In the genomic region with DNA sequence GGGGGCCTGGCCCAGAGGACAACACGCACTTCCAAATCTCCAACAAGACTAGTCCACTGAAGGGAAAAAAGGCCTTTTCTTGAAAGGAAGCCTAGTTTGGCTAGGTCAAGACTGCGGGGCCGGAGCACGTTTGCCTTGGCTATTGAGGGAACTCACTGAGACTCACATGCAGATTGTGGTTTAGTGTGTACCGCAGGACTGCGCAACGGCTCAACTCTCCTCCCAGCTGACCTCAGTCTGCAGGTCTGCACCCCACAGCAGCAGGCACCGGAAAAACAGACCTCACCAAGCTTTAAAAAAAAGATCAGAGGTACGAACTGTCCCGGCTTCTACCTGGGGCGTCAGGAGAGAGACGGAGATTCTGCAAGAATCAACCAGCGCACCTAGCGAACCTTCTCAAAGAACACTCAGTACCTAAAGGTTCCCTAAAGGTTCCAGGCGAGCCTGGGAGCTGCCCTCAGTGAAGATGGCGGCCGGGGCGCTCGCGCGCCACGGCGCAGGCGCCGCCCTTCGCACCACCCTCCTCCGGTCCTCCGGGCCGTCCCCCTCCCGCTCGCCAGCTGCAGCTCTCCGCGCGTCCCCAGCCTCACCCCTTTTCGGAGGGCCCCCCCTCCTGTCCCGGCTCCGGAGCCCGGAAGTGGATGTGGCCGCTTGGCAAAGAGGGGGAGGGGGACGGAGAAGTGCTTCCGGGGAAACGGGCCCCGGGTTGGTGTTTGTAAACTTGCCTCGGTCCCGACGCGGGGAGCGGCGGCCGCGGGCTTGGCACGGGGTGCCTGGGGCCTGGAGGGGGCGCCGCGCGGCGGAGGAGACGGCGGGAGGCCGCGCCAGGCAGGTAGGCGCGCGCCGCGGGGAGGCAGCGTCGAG, we compare ENCODE assay signal across 8 mouse cellular contexts. TPM values are rescaled to one million over a fixed set of nuclear protein-coding genes. Genes with fewer than 3 reads are reported as not detected.
A peak's percentile ranks its signal among the peaks of the same experiment; 100 is the strongest.
DNase-seq lines count a peak whose midpoint lies in the region; ATAC-seq and TF ChIP-seq lines count a peak whose summit lies in the region.

A gene (plus strand): TSS at position 279 of the 864 bp plus-strand sequence.

- H3K27ac ChIP-seq in bone marrow, adult 2 months (ENCODE audit: control insufficient read depth, insufficient read depth, low read depth, low read length, poor library complexity), result peak within 1 kb of the TSS; percentile 99
- peak within 1 kb of the TSS; percentile 100 for H3K27ac ChIP-seq in embryonic facial prominence, embryonic 15.5 days (replicated peaks)
- H3K27ac ChIP-seq in kidney, embryonic 14.5 days (ENCODE audit: low read depth, low read length), result peak within 1 kb of the TSS; percentile 97
- H3K27ac ChIP-seq in limb, embryonic 15.5 days, result peak within 1 kb of the TSS; percentile 100

- H3K4me3 ChIP-seq in bone marrow, adult 2 months (replicated peaks; ENCODE audit: control insufficient read depth, low read depth, low read length), result peak within 1 kb of the TSS; percentile 75
- peak within 1 kb of the TSS; percentile 86 for H3K4me3 ChIP-seq in embryonic facial prominence, embryonic 15.5 days (replicated peaks)
- peak within 1 kb of the TSS; percentile 82 for H3K4me3 ChIP-seq in kidney, embryonic 14.5 days (ENCODE audit: low read length)
- peak within 1 kb of the TSS; percentile 84 for H3K4me3 ChIP-seq in limb, embryonic 15.5 days

- H3K9me3 ChIP-seq in embryonic facial prominence, embryonic 15.5 days (replicated peaks), result no peaks in the 10 kb centered on the region
- H3K9me3 ChIP-seq in kidney, embryonic 14.5 days (ENCODE audit: control insufficient read depth, low read length), result no peaks in the 10 kb centered on the region
- H3K9me3 ChIP-seq in limb, embryonic 15.5 days, result no peaks in the 10 kb centered on the region

- peak; percentile 62 for TF ChIP-seq POLR2A in bone marrow, adult 2 months (IDR thresholded peaks at IDR 0.05; ENCODE audit: borderline replicate concordance, control insufficient read depth, low read depth, low read length)

- peak within 1 kb of the TSS; percentile 95 for H3K9ac ChIP-seq in embryonic facial prominence, embryonic 15.5 days
- H3K9ac ChIP-seq in kidney, embryonic 14.5 days (ENCODE audit: low read depth, low read length), result peak within 1 kb of the TSS; percentile 93
- H3K9ac ChIP-seq in limb, embryonic 15.5 days, result peak within 1 kb of the TSS; percentile 93

- peaks cover 30% of the 10 kb centered on the region for H3K36me3 ChIP-seq in embryonic facial prominence, embryonic 15.5 days
- H3K36me3 ChIP-seq in kidney, embryonic 14.5 days (ENCODE audit: control insufficient read depth, insufficient read depth, low read length), result peaks cover 29% of the 10 kb centered on the region
- peaks cover 41% of the 10 kb centered on the region for H3K36me3 ChIP-seq in limb, embryonic 15.5 days

- 1% methylated on average over 66 of the region's 68 CpGs for WGBS in bone marrow, adult 2 months
- under 1% methylated on average over 57 of the region's 68 CpGs for WGBS in embryonic facial prominence, embryonic 15.5 days
- under 1% methylated on average over 51 of the region's 68 CpGs for WGBS in kidney, embryonic 14.5 days
- 1% methylated on average over 62 of the region's 68 CpGs for WGBS in limb, embryonic 15.5 days

- peak within 1 kb of the TSS; percentile 64 for H3K4me2 ChIP-seq in embryonic facial prominence, embryonic 15.5 days (replicated peaks)
- peak within 1 kb of the TSS; percentile 75 for H3K4me2 ChIP-seq in kidney, embryonic 14.5 days (replicated peaks; ENCODE audit: low read depth, low read length)
- H3K4me2 ChIP-seq in limb, embryonic 15.5 days, result peak within 1 kb of the TSS; percentile 65

- H3K27me3 ChIP-seq in embryonic facial prominence, embryonic 15.5 days, result no peaks in the 10 kb centered on the region
- no peaks in the 10 kb centered on the region for H3K27me3 ChIP-seq in kidney, embryonic 14.5 days (ENCODE audit: control insufficient read depth, insufficient read depth, low read length)
- H3K27me3 ChIP-seq in limb, embryonic 15.5 days, result no peaks in the 10 kb centered on the region

- ATAC-seq in embryonic facial prominence, embryonic 15.5 days (ENCODE audit: insufficient number of reproducible peaks, low FRiP score, low TSS enrichment, low read depth), result peak; percentile 98
- peak; percentile 96 for ATAC-seq in kidney, embryonic 14.5 days (ENCODE audit: low FRiP score, low TSS enrichment)
- ATAC-seq in limb, embryonic 15.5 days (ENCODE audit: insufficient number of reproducible peaks, low FRiP score, low TSS enrichment, low read depth), result peak; percentile 96

- DNase-seq in 416B (ENCODE audit: low read depth), result peak; percentile 96
- DNase-seq in heart, adult 9 months (ENCODE audit: low spot score in 2 of 2), result peak; percentile 94 to 95
- DNase-seq in monocyte, adult 2 months (ENCODE audit: low read depth in 1 of 2, low spot score in 2 of 2), result peak; percentile 72 to 80
- peak; percentile 95 to 97 for DNase-seq in spleen, postnatal 36 days (ENCODE audit: low spot score in 2 of 2)

- no peak for TF ChIP-seq CTCF in bone marrow, adult 2 months (IDR thresholded peaks at IDR 0.05; ENCODE audit: control insufficient read depth, insufficient read depth, low read length)

- peaks cover 2% of the 10 kb centered on the region; the same call in 1 of the 2 replicates for H3K4me1 ChIP-seq in bone marrow, adult 2 months (ENCODE audit: control insufficient read depth, insufficient read depth, low read length)
- peaks cover 40% of the 10 kb centered on the region for H3K4me1 ChIP-seq in embryonic facial prominence, embryonic 15.5 days
- H3K4me1 ChIP-seq in kidney, embryonic 14.5 days (ENCODE audit: control insufficient read depth, insufficient read depth, low read length), result peaks cover 22% of the 10 kb centered on the region
- H3K4me1 ChIP-seq in limb, embryonic 15.5 days, result peaks cover 41% of the 10 kb centered on the region

RNA-seq across cellular contexts. Expression of the gene that starts here (rescaled TPM):
- 22.8 and 34.5 TPM in 2 replicates for polyA plus RNA-seq in bone marrow, adult 2 months (2011; ENCODE audit: insufficient read depth, insufficient read length, low replicate concordance, missing spikeins)
- polyA plus RNA-seq in embryonic facial prominence, embryonic 15.5 days (2015; fragmentation: Nextera tagmentation; extraction: Ambion mirVana), result 61.5 and 62.7 TPM in 2 replicates
- 30.1 and 59.9 TPM in 2 replicates for polyA plus RNA-seq in kidney, embryonic 14.5 days (2014; fragmentation: Nextera tagmentation; extraction: Ambion mirVana)
- polyA plus RNA-seq in limb, embryonic 15.5 days (2015; fragmentation: Nextera tagmentation; extraction: Ambion mirVana), result 51.9 and 59.9 TPM in 2 replicates

Comparison
In these comparisons a context has a peak if more than half of its experiments do, and no peak if none do; other contexts are left out.
1. Peak in every context shown above with its lines: DNase-seq, ATAC-seq, H3K4me3 ChIP-seq and H3K27ac ChIP-seq.